Mouse (Mus musculus): ENCODE results near the gene Fam189a1. TPM values are rescaled to one million over a fixed set of nuclear protein-coding genes. Genes with fewer than 3 reads are reported as not detected.
A peak's percentile ranks its signal among the peaks of the same experiment; 100 is the strongest.

Fam189a1 gene
- polyA plus RNA-seq, 1 experiment from 2014 or later: 5.7 TPM

GRCm38 (mm10) chr7:64959087-64959486 is 197.3 kb downstream of the Fam189a1 start:
- no peaks in the 10 kb centered on the region for H3K36me3 ChIP-seq (ENCODE audit: control insufficient read depth, insufficient read depth)
- no peak for ATAC-seq
- no peak overlapping the region for H3K27ac ChIP-seq (ENCODE audit: low read length)
- no peak overlapping the region for H3K4me3 ChIP-seq (replicated peaks; ENCODE audit: low read length)
- H3K9me3 ChIP-seq (ENCODE audit: control insufficient read depth, low read length): no peaks in the 10 kb centered on the region
- WGBS: 38% methylated on average over 6 of the region's 6 CpGs
- H3K4me2 ChIP-seq (ENCODE audit: low read length): no peak overlapping the region
- no peaks in the 10 kb centered on the region for H3K4me1 ChIP-seq (replicated peaks; ENCODE audit: control insufficient read depth, insufficient read depth, low read length)
- H3K27me3 ChIP-seq (replicated peaks; ENCODE audit: control insufficient read depth, insufficient read depth, low read length): no peaks in the 10 kb centered on the region
- H3K9ac ChIP-seq (replicated peaks; ENCODE audit: low read depth, low read length): no peak overlapping the region

GRCm38 (mm10) chr7:64952181-64952580 is 204.2 kb downstream of the Fam189a1 start:
- Histone ChIP-seq H3K27me3 (replicated peaks; ENCODE audit: control insufficient read depth, insufficient read depth, low read length) (no peaks in the 10 kb centered on the region), H3K36me3 (ENCODE audit: control insufficient read depth, insufficient read depth) (no peaks in the 10 kb centered on the region), H3K27ac (ENCODE audit: low read length) (no peak overlapping the region), H3K9ac (replicated peaks; ENCODE audit: low read depth, low read length) (no peak overlapping the region), H3K4me2 (ENCODE audit: low read length) (no peak overlapping the region), H3K4me3 (replicated peaks; ENCODE audit: low read length) (no peak overlapping the region), H3K4me1 (replicated peaks; ENCODE audit: control insufficient read depth, insufficient read depth, low read length) (0 out of 2 replicates have a peak, but pooled peaks cover 4% of the 10 kb centered on the region), H3K9me3 (ENCODE audit: control insufficient read depth, low read length) (no peaks in the 10 kb centered on the region)
- WGBS: 40% methylated on average over 2 of the region's 2 CpGs
- no peak for ATAC-seq

DNA sequence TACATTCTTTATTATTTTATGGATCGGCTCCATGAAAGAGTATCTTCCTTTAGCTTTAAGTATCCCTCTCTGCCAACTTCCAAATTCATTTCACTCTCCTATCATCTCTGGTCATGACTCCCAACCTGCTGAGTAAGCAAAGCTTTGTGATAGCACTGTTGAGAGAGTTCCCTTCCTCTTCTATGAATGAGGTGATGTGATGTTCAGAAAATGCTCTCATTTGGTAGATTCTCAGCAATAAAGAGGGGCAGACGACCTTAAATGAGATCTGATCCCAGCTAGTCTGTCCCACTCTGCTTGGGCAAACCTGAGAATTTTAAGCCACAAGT is 205.6 kb downstream of the Fam189a1 start:
- Histone ChIP-seq H3K4me2 (ENCODE audit: low read length) (no peak overlapping the region), H3K36me3 (ENCODE audit: control insufficient read depth, insufficient read depth) (no peaks in the 10 kb centered on the region), H3K27me3 (replicated peaks; ENCODE audit: control insufficient read depth, insufficient read depth, low read length) (no peaks in the 10 kb centered on the region), H3K27ac (ENCODE audit: low read length) (no peak overlapping the region), H3K9me3 (ENCODE audit: control insufficient read depth, low read length) (no peaks in the 10 kb centered on the region), H3K4me3 (replicated peaks; ENCODE audit: low read length) (no peak overlapping the region), H3K9ac (replicated peaks; ENCODE audit: low read depth, low read length) (no peak overlapping the region), H3K4me1 (replicated peaks; ENCODE audit: control insufficient read depth, insufficient read depth, low read length) (0 out of 2 replicates have a peak, but pooled peaks cover 4% of the 10 kb centered on the region)
- 85% methylated on average over 2 of the region's 2 CpGs for WGBS
- ATAC-seq: peak; percentile 6; the same call in 1 of the 2 replicates

DNA sequence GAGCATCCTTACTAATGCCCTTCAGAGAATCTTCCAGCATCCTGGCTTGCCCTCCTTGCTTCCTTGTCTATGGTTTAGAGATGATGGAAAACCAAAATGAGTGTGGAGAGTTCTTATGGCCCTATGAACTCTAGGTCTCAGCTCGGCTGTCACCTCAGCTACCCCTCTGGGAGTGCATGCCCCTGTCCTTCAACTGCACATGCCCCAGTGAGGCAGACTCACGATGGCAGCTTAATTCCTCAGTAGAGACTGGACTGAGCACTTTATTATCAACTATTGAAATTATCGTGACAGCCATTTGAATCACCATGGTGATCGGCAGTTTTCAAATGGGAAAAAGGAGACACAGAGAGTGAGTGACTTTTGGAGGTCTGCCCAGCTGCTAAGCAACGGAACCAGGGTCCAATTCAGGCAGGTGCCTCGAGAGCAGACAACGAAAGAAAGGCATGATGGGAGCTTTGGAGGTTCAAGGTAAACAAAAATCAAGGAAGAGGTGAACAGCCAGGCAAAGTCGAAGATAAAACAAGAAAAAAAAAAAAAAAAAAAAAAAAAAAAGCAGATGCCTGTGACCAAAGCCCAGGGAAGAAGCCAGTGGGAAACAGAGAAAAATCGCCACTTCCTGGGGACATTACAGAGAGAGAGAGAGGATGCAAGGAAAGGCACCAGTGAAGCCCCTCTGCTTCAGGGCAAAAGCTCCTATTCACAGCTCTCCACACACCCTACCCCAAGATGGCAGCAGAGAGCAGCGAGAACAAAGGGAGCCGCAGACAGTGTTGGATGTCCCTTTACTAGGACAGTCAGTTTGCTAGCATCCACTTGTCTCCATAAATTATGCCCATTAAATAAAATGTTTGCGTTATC is 206.2 kb downstream of the Fam189a1 start:
- 32% methylated on average over 12 of the region's 12 CpGs for WGBS
- H3K27ac ChIP-seq (ENCODE audit: low read length): no peak overlapping the region

DNA sequence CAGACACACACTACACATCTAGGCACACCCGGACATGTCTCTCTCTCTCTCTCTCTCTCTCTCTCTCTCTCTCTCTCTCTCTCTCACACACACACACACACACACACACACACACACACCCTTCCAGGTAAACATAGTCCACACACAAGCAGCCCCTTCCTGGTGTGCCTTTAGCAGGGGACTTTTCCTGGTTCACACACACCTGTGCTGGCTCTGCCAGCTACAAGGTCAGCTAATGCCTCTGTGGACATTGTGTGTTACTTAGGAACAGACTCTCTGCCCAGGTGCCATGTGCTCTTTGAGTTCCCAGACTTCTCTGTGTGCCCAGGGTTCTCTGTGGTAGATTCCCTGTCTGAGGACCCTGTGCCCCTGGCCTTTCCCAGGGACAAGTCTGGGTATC is 206.9 kb downstream of the Fam189a1 start:
- Histone ChIP-seq H3K4me3 (replicated peaks; ENCODE audit: low read length) (no peak overlapping the region), H3K36me3 (ENCODE audit: control insufficient read depth, insufficient read depth) (no peaks in the 10 kb centered on the region), H3K9ac (replicated peaks; ENCODE audit: low read depth, low read length) (no peak overlapping the region), H3K27ac (ENCODE audit: low read length) (no peak overlapping the region), H3K4me1 (replicated peaks; ENCODE audit: control insufficient read depth, insufficient read depth, low read length) (0 out of 2 replicates have a peak, but pooled peaks cover 4% of the 10 kb centered on the region), H3K4me2 (ENCODE audit: low read length) (no peak overlapping the region), H3K9me3 (ENCODE audit: control insufficient read depth, low read length) (no peaks in the 10 kb centered on the region), H3K27me3 (replicated peaks; ENCODE audit: control insufficient read depth, insufficient read depth, low read length) (no peaks in the 10 kb centered on the region)
- no peak for ATAC-seq
- 86% methylated on average over 1 of the region's 1 CpGs for WGBS

More for the DNA sequence above, 206.2 kb downstream of the Fam189a1 start:
- Histone ChIP-seq H3K9ac (replicated peaks; ENCODE audit: low read depth, low read length) (no peak overlapping the region), H3K9me3 (ENCODE audit: control insufficient read depth, low read length) (no peaks in the 10 kb centered on the region), H3K4me1 (replicated peaks; ENCODE audit: control insufficient read depth, insufficient read depth, low read length) (0 out of 2 replicates have a peak, but pooled peaks cover 4% of the 10 kb centered on the region), H3K27me3 (replicated peaks; ENCODE audit: control insufficient read depth, insufficient read depth, low read length) (no peaks in the 10 kb centered on the region), H3K36me3 (ENCODE audit: control insufficient read depth, insufficient read depth) (no peaks in the 10 kb centered on the region), H3K4me3 (replicated peaks; ENCODE audit: low read length) (no peak overlapping the region), H3K4me2 (ENCODE audit: low read length) (no peak overlapping the region)
- peak; percentile 56 for ATAC-seq

GRCm38 (mm10) chr7:64944686-64945085 is 211.7 kb downstream of the Fam189a1 start:
- Histone ChIP-seq H3K4me2 (ENCODE audit: low read length) (no peak overlapping the region), H3K36me3 (ENCODE audit: control insufficient read depth, insufficient read depth) (no peaks in the 10 kb centered on the region), H3K9ac (replicated peaks; ENCODE audit: low read depth, low read length) (no peak overlapping the region), H3K4me3 (replicated peaks; ENCODE audit: low read length) (no peak overlapping the region), H3K27me3 (replicated peaks; ENCODE audit: control insufficient read depth, insufficient read depth, low read length) (no peaks in the 10 kb centered on the region), H3K9me3 (ENCODE audit: control insufficient read depth, low read length) (no peaks in the 10 kb centered on the region), H3K27ac (ENCODE audit: low read length) (no peak overlapping the region), H3K4me1 (replicated peaks; ENCODE audit: control insufficient read depth, insufficient read depth, low read length) (no peaks in the 10 kb centered on the region)
- ATAC-seq: no peak
- WGBS: 82% methylated on average over 5 of the region's 5 CpGs

GRCm38 (mm10) chr7:64944175-64944574 is 212.2 kb downstream of the Fam189a1 start:
- ATAC-seq: no peak
- Histone ChIP-seq H3K4me2 (ENCODE audit: low read length) (no peak overlapping the region), H3K4me3 (replicated peaks; ENCODE audit: low read length) (no peak overlapping the region), H3K9me3 (ENCODE audit: control insufficient read depth, low read length) (no peaks in the 10 kb centered on the region), H3K27ac (ENCODE audit: low read length) (no peak overlapping the region), H3K27me3 (replicated peaks; ENCODE audit: control insufficient read depth, insufficient read depth, low read length) (no peaks in the 10 kb centered on the region), H3K9ac (replicated peaks; ENCODE audit: low read depth, low read length) (no peak overlapping the region), H3K4me1 (replicated peaks; ENCODE audit: control insufficient read depth, insufficient read depth, low read length) (no peaks in the 10 kb centered on the region), H3K36me3 (ENCODE audit: control insufficient read depth, insufficient read depth) (no peaks in the 10 kb centered on the region)
- WGBS: 81% methylated on average over 8 of the region's 8 CpGs

DNA sequence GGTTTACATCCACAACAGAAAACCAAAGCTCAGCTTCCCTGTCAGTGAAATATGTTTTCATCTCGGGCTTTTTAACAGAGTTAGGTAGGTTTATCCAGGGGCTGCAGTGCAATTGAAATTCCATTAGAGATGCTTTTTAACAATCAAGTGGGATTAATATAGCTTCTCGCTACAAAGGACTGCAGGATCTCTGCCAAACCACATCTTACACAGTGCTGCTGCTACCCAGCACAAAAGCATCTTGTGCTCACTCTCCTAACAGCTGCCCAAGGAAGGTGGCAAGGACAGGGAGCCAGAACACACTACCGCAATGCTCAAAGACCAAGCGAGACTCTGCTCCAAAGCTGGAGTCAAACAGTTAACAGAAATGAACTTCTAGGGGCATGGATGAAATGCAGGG is 219.4 kb downstream of the Fam189a1 start:
- 47% methylated on average over 4 of the region's 4 CpGs for WGBS
- H3K4me2 ChIP-seq (ENCODE audit: low read length): no peak overlapping the region

GRCm38 (mm10) chr7:64934115-64934514 is 222.3 kb downstream of the Fam189a1 start:
- H3K9ac ChIP-seq (replicated peaks; ENCODE audit: low read depth, low read length): no peak overlapping the region
- H3K27ac ChIP-seq (ENCODE audit: low read length): no peak overlapping the region
- no peaks in the 10 kb centered on the region for H3K36me3 ChIP-seq (ENCODE audit: control insufficient read depth, insufficient read depth)
- H3K4me2 ChIP-seq (ENCODE audit: low read length): no peak overlapping the region
- ATAC-seq: no peak
- no peak overlapping the region for H3K4me3 ChIP-seq (replicated peaks; ENCODE audit: low read length)
- H3K9me3 ChIP-seq (ENCODE audit: control insufficient read depth, low read length): no peaks in the 10 kb centered on the region
- H3K4me1 ChIP-seq (replicated peaks; ENCODE audit: control insufficient read depth, insufficient read depth, low read length): peaks cover 4% of the 10 kb centered on the region; the same call in 1 of the 2 replicates
- no peaks in the 10 kb centered on the region for H3K27me3 ChIP-seq (replicated peaks; ENCODE audit: control insufficient read depth, insufficient read depth, low read length)
- WGBS: 67% methylated on average over 3 of the region's 3 CpGs

More for the DNA sequence above, 219.4 kb downstream of the Fam189a1 start:
- no peaks in the 10 kb centered on the region for H3K9me3 ChIP-seq (ENCODE audit: control insufficient read depth, low read length)
- no peak overlapping the region for H3K4me3 ChIP-seq (replicated peaks; ENCODE audit: low read length)
- no peaks in the 10 kb centered on the region for H3K27me3 ChIP-seq (replicated peaks; ENCODE audit: control insufficient read depth, insufficient read depth, low read length)
- no peak overlapping the region for H3K9ac ChIP-seq (replicated peaks; ENCODE audit: low read depth, low read length)
- H3K4me1 ChIP-seq (replicated peaks; ENCODE audit: control insufficient read depth, insufficient read depth, low read length): no peaks in the 10 kb centered on the region
- H3K36me3 ChIP-seq (ENCODE audit: control insufficient read depth, insufficient read depth): no peaks in the 10 kb centered on the region
- ATAC-seq: no peak; the same call in 1 of the 2 replicates
- no peak overlapping the region for H3K27ac ChIP-seq (ENCODE audit: low read length)

All from forebrain, embryonic 16.5 days (tissue).